Mouse (Mus musculus) thymus, adult 2 months (tissue): Measurements from ENCODE around the gene Trim10. TPM values are rescaled to one million over a fixed set of nuclear protein-coding genes. Genes with fewer than 3 reads are reported as not detected.

Source experiments
- DNase-seq: peaks from one replicate; pipeline ENCODE4 v3.0.0; 2021
- H3K27ac ChIP-seq: fragments of 200-500 bp; 2 replicates; pipeline ENCODE4 v1.5.1; 2012; ENCODE audit warnings: low read length, control low read depth; ENCODE audit not compliant: control insufficient read depth, insufficient read depth
- H3K27me3 ChIP-seq: fragments of 200-500 bp; 2 replicates; pipeline ENCODE4 v1.6.1; 2012; ENCODE audit warnings: mild to moderate bottlenecking, low read length, moderate library complexity, mixed read lengths; ENCODE audit not compliant: control insufficient read depth, insufficient read depth
- H3K36me3 ChIP-seq: fragments of 200-500 bp; 2 replicates; pipeline ENCODE4 v1.6.1; 2012; ENCODE audit warnings: mild to moderate bottlenecking, low read length, moderate library complexity; ENCODE audit not compliant: control insufficient read depth, insufficient read depth
- H3K4me1 ChIP-seq: fragments of 200-500 bp; replicated peaks from 2 replicates; pipeline ENCODE4 v1.6.1; 2012; ENCODE audit warnings: low read length; ENCODE audit not compliant: control insufficient read depth, insufficient read depth
- H3K4me3 ChIP-seq: fragments of 200-500 bp; 2 replicates; pipeline ENCODE4 v1.5.1; 2012; ENCODE audit warnings: mild to moderate bottlenecking, low read length, control low read depth, moderate library complexity; ENCODE audit not compliant: control insufficient read depth, insufficient read depth
- CTCF ChIP-seq: fragments of 200-500 bp; IDR thresholded peaks from 2 replicates; pipeline ENCODE4 v1.5.1; 2012; ENCODE audit warnings: mild to moderate bottlenecking, control low read depth, low read length, moderate library complexity, borderline replicate concordance; ENCODE audit not compliant: control insufficient read depth, poor library complexity, insufficient read depth; ENCODE audit errors: extremely low read depth
- POLR2A ChIP-seq: fragments of 200-500 bp; IDR thresholded peaks from 2 replicates; pipeline ENCODE4 v1.6.1; 2012; ENCODE audit warnings: mild to moderate bottlenecking, low read length, control low read depth, moderate library complexity; ENCODE audit not compliant: control insufficient read depth, poor library complexity, insufficient read depth; ENCODE audit errors: extremely low read depth
- WGBS: fragments of 180-500 bp; shearing (Covaris S2); methylation state at CpG from one replicate; pipeline ENCODE4 v1.1.7; 2018; 5-methylcytosine and 5-hydroxymethylcytosine counted together
- polyA plus RNA-seq: library from polyadenylated mRNA; depleted of rRNA; stranded (reverse); fragments of >200 nt; gene quantifications from 2 replicates; pipeline ENCODE4 v1.2.3, GENCODE M21; 2012

Trim10 gene
- polyA plus RNA-seq, 1 experiment, result not detected

DNA sequence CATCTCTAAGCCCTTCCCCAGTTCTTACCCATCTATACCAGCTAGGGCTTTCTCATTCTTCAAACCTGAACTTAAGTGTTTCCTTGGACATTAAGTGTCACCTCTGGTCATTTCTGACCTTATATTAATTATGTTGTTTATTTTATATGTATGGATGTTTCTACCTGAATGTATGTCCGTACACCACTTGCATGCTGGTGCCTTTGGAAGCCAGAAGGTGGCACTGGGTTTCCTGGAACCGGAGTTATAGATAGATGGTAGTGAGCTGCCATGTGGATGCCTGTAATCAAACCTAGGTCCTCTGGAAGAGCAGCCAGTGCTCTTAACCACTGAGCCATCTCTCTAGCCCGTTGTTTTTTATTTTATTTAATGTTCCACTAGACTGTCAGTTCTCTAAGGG is 13.9 kb upstream of the Trim10 start:
- no peak for DNase-seq
- 97% methylated on average over 3 of the region's 3 CpGs for WGBS
- no peaks in the 10 kb centered on the region for H3K4me1 ChIP-seq
- H3K27me3 ChIP-seq, result no peaks in the 10 kb centered on the region
- H3K27ac ChIP-seq, result no peak overlapping the region
- TF ChIP-seq CTCF (no peak), POLR2A (no peak)
- no peaks in the 10 kb centered on the region for H3K36me3 ChIP-seq
- no peak overlapping the region for H3K4me3 ChIP-seq

DNA sequence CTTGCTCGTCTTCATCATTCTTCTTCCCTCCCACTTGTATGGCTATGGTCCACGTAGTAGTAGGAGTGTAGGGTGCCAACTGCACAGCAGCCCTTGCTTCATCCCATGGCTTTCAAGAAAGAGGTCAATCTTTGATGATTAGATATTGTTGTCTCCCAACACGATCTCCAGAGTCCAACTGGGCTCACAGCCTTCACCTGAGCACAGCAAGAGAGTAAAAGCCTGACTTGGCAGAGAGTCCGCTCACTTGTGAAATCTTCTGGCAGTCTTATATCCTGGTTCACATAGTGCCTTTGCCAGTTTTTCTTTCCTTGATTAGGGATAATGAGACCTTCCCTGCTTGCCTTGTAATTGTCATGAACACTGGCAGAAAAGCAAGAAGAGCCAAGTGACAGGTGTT is 13.1 kb upstream of the Trim10 start:
- Histone ChIP-seq H3K4me1 (no peaks in the 10 kb centered on the region), H3K27ac (no peak overlapping the region), H3K27me3 (no peaks in the 10 kb centered on the region), H3K36me3 (no peaks in the 10 kb centered on the region), H3K4me3 (no peak overlapping the region)
- WGBS, result 98% methylated on average over 4 of the region's 4 CpGs
- TF ChIP-seq POLR2A, result no peak
- TF ChIP-seq CTCF, result no peak
- no peak for DNase-seq

DNA sequence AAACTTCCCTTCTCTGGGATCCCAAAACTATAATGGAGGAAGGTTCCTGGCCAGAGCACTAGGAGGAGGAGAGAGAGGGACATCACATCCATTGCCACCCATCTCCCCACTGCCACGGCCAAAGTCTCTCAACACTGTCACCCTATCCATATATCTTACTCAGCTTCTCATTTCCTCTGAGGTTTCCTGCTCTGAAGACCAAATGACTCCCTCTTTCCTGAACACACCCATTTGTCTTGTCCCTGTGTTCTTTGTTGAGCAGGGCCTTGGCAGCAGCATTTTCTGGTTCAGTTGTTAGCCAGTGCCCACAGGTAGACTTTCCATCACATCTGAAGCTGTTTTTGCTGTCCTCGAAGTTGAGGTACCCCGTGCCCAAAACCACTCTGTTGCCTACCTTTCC is 11.2 kb upstream of the Trim10 start:
- 65% methylated on average over 3 of the region's 3 CpGs for WGBS
- TF ChIP-seq CTCF (no peak), POLR2A (no peak)
- Histone ChIP-seq H3K27me3 (no peaks in the 10 kb centered on the region), H3K4me3 (no peak overlapping the region), H3K36me3 (no peaks in the 10 kb centered on the region), H3K4me1 (no peaks in the 10 kb centered on the region), H3K27ac (no peak overlapping the region)
- no peak for DNase-seq

DNA sequence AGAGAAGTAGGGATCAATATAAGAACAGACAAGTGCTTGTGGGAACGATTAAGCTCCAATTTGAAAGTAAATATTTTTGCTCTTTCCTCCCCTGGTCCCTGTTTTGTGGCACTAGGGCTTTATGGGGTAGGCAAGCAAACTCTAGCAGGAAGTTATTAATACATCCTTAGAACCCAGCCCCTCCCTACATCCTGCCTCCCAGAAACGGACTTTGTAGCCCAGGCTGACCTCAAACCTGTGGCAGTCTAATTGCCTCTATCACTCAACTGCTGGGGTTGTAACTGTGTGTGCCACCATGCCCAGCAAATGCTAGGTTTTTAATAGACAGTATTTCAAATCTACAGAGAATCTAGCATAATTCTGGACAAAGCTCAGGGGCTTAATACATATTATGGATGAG is 7.7 kb upstream of the Trim10 start:
- H3K36me3 ChIP-seq, result no peaks in the 10 kb centered on the region

DNA sequence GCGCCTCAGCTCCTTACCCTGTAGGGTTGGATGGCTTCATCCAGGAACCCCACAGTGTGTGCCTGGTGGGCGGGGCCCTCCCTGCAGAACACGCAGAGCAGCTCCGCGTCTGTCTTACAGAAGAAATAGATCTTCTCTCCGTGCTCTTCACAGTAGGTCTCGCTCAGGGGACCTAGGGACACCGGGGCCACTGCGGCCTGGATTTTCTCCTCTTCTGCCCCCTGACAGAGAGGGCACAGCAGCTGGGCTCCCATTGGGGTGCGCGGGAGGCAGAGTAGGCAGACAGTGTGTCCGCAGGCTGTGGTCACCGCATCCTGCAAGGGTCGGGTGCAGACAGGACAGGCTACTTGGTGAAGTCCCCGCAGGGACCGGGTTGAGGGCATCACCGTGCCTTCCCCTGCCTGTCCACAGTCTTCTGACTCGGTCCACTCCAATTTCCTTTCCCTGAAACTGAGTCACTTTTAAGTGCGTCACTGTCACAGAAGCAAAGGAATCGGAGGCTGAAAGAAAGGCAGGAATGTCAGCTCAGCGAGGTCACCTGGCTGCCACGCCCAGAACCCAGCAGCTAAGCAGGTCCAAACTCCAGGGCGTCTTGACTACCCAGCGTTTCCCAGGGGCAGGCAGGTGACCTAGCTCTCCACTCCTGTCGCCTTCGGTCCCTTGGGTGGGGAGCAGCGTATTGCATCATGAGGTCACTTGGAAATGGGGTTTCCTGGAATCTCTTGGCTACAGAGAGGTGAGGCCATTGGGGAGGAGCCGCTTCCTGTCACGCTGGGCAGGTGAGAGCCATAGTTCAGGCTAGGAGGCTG is 2.5 kb upstream of the Trim10 start, which contains the start of gene Trim15:
Trim15 (minus strand) TSS at position 492 of the 809 bp plus-strand sequence.
- TF ChIP-seq POLR2A (no peak), CTCF (no peak)
- H3K27ac ChIP-seq, result no peak within 1 kb of the TSS
- no peaks in the 10 kb centered on the region for H3K4me1 ChIP-seq
- DNase-seq, result no peak
- H3K4me3 ChIP-seq, result no peak within 1 kb of the TSS
- 21% methylated on average over 29 of the region's 29 CpGs for WGBS
- H3K27me3 ChIP-seq, result peaks cover 10% of the 10 kb centered on the region; the same call in 1 of the 2 replicates
- H3K36me3 ChIP-seq, result no peaks in the 10 kb centered on the region

More for the DNA sequence above, 7.7 kb upstream of the Trim10 start:
- WGBS, result 23% methylated on average over 2 of the region's 2 CpGs
- Histone ChIP-seq H3K27ac (no peak overlapping the region), H3K27me3 (peaks cover 3% of the 10 kb centered on the region; the same call in 1 of the 2 replicates), H3K4me1 (no peaks in the 10 kb centered on the region), H3K4me3 (no peak overlapping the region)
- DNase-seq, result no peak
- TF ChIP-seq CTCF (no peak), POLR2A (no peak)

DNA sequence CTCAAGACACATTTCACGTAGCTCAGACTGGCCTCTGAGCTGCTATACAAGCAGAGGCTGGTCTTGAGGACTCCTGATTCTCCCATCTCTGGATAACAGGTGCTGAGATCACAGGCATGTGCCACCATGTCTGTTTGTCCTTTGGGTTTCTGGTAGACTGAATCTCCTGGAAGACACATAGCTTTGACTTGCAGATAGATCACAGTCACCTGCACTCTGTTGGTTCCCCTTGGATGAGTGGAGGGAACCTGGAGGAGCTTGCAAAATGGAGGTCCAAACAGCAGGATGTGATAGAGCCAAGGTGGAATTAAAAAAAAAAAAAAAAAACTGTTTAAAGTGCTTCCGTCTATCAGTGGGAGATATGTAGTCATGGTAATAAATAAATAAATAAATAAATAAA is 538 bp upstream of the Trim10 start:
- Histone ChIP-seq H3K4me3 (no peak overlapping the region), H3K36me3 (no peaks in the 10 kb centered on the region), H3K27me3 (peaks cover 10% of the 10 kb centered on the region; the same call in 1 of the 2 replicates), H3K4me1 (no peaks in the 10 kb centered on the region), H3K27ac (no peak overlapping the region)
- 91% methylated on average over 2 of the region's 2 CpGs for WGBS
- DNase-seq, result no peak
- no peak for TF ChIP-seq CTCF
